Comparison of ENCODE assay signal across 8 mouse cellular contexts in the genomic region with DNA sequence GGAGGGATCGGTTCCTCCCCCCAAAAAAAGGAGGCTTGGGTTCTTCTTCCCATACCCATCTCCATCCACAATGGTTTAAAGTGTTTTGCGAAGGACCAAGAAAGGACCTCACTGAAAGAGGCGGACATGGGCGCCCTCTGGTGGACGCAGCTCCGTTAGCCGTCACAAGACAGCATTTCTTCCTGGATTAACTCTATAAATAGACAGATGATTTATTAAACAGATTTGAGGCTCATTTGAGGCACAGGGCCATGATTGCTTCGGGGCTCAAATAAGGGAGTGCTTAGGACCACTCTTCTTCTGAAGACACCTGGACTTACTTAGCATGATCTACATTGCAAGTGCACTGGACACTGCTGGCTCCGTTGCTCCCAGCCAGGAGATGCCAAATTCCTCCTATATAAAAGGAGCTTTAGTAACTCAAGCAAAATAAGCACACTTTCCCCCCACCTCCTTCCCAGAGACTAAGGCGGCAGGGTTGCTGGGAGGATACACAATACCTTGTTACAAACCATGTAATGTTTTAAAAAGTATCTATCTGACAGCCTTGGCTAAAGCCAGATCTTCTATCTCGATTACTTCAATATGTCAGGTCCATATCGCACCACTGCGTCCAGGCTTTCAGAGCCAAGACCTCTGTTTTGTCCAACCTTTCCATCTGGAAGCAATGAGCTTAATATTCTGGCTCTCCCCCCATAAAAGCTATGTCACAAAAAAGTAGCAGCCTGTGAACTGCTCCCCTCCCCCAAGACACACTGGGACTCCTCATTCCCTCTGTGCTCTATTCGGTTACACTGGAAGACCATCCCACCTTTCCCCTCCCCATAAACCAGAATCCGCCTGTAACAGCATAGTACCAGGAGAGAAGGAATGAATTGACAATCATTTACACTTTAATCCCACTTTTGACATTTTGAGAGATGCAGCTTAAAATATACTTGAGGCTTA. TPM values are rescaled to one million over a fixed set of nuclear protein-coding genes. Genes with fewer than 3 reads are reported as not detected.
DNase-seq lines count a peak whose midpoint lies in the region; ATAC-seq and TF ChIP-seq lines count a peak whose summit lies in the region.

No protein-coding gene starts in this region.

- WGBS in forebrain, postnatal 0 days: 28% methylated on average over 15 of the region's 15 CpGs
- WGBS in hindbrain, embryonic 14.5 days: 34% methylated on average over 15 of the region's 15 CpGs

- H3K79me2 ChIP-seq in MEL (ENCODE audit: control insufficient read depth, insufficient read depth, low read length, poor library complexity): no peaks in the 10 kb centered on the region

- no peaks in the 10 kb centered on the region for H3K9me3 ChIP-seq in MEL (replicated peaks; ENCODE audit: insufficient read depth, low read length)
- no peaks in the 10 kb centered on the region for H3K9me3 ChIP-seq in forebrain, postnatal 0 days (ENCODE audit: low read length)
- H3K9me3 ChIP-seq in hindbrain, embryonic 14.5 days (ENCODE audit: control insufficient read depth, low read length): no peaks in the 10 kb centered on the region

- peak; percentile 89 for TF ChIP-seq RAD21 in MEL (IDR thresholded peaks at IDR 0.05; ENCODE audit: low read depth, low read length)

- no peak overlapping the region for H3K9ac ChIP-seq in MEL (ENCODE audit: control insufficient read depth, low read depth, low read length, poor library complexity, severe bottlenecking)
- H3K9ac ChIP-seq in forebrain, postnatal 0 days: no peak overlapping the region
- no peak overlapping the region for H3K9ac ChIP-seq in hindbrain, embryonic 14.5 days

- no peaks in the 10 kb centered on the region for H3K4me1 ChIP-seq in MEL (ENCODE audit: control insufficient read depth in 1 of 2, insufficient read depth in 2 of 2, low read length in 2 of 2)
- no peaks in the 10 kb centered on the region for H3K4me1 ChIP-seq in forebrain, postnatal 0 days (ENCODE audit: insufficient read depth)
- H3K4me1 ChIP-seq in hindbrain, embryonic 14.5 days (replicated peaks; ENCODE audit: control insufficient read depth, insufficient read depth, low read length): no peaks in the 10 kb centered on the region

- peak; percentile 64 for DNase-seq in MEL (ENCODE audit: low read depth, low spot score)
- peak; percentile 58 for DNase-seq in cerebellum, adult 11 months
- DNase-seq in forebrain, postnatal 0 days: peak; percentile 88
- peak; percentile 92 for DNase-seq in hindbrain, embryonic 14.5 days (ENCODE audit: low spot score)
- DNase-seq in layer of hippocampus, postnatal 25 days (ENCODE audit: extremely low spot score in 1 of 2, low spot score in 1 of 2): peak; percentile 82 to 97
- DNase-seq in right cerebral cortex, postnatal 25 days: peak; percentile 69
- peak; percentile 77 to 81 for DNase-seq in urinary bladder, postnatal 36 days (ENCODE audit: low spot score in 2 of 2)

- peak; percentile 62 to 91 (median 85) for TF ChIP-seq CTCF in MEL (IDR thresholded peaks at IDR 0.05 in 2 of 3, conservative IDR thresholded peaks at IDR 0.05 in 1 of 3; ENCODE audit: control insufficient read depth in 1 of 3, insufficient read depth in 1 of 3, low read depth in 2 of 3, low read length in 3 of 3, poor library complexity in 1 of 3, severe bottlenecking in 1 of 3)
- peak; percentile 92 for TF ChIP-seq CTCF in forebrain, postnatal 0 days (IDR thresholded peaks at IDR 0.05; ENCODE audit: low read depth)

- TF ChIP-seq EP300 in MEL (IDR thresholded peaks at IDR 0.05; ENCODE audit: low read depth in 1 of 2, low read length in 2 of 2): no peak

- no peak overlapping the region for H3K27ac ChIP-seq in MEL (ENCODE audit: control insufficient read depth, low read depth, low read length)
- no peak overlapping the region for H3K27ac ChIP-seq in forebrain, postnatal 0 days (ENCODE audit: low read depth, low read length)
- no peak overlapping the region for H3K27ac ChIP-seq in hindbrain, embryonic 14.5 days

- no peak overlapping the region for H3K4me2 ChIP-seq in forebrain, postnatal 0 days (ENCODE audit: low read depth)
- no peak overlapping the region for H3K4me2 ChIP-seq in hindbrain, embryonic 14.5 days (replicated peaks)

- ATAC-seq in forebrain, postnatal 0 days: peak; percentile 86
- peak; percentile 76; the same call in 1 of the 2 replicates for ATAC-seq in hindbrain, embryonic 14.5 days (ENCODE audit: low FRiP score)
- ATAC-seq in megakaryocyte, adult 5-6 weeks (ENCODE audit: poor library complexity, severe bottlenecking): peak; percentile 59

- H3K36me3 ChIP-seq in MEL (ENCODE audit: control insufficient read depth in 1 of 2, insufficient read depth in 2 of 2, low read length in 2 of 2): no peaks in the 10 kb centered on the region
- no peaks in the 10 kb centered on the region for H3K36me3 ChIP-seq in forebrain, postnatal 0 days (ENCODE audit: insufficient read depth)
- no peaks in the 10 kb centered on the region for H3K36me3 ChIP-seq in hindbrain, embryonic 14.5 days (replicated peaks; ENCODE audit: control insufficient read depth, insufficient read depth)

- TF ChIP-seq POLR2A in MEL (IDR thresholded peaks at IDR 0.05; ENCODE audit: control insufficient read depth in 1 of 2, insufficient read depth in 1 of 2, low read depth in 1 of 2, low read length in 2 of 2, poor library complexity in 1 of 2): no peak

- H3K4me3 ChIP-seq in MEL (ENCODE audit: control insufficient read depth in 1 of 2, insufficient read depth in 1 of 2, low read depth in 2 of 2, low read length in 2 of 2): no peak overlapping the region
- no peak overlapping the region for H3K4me3 ChIP-seq in forebrain, postnatal 0 days (ENCODE audit: low read depth, low read length)
- no peak overlapping the region for H3K4me3 ChIP-seq in hindbrain, embryonic 14.5 days (replicated peaks; ENCODE audit: low read length)

- no peaks in the 10 kb centered on the region for H3K27me3 ChIP-seq in MEL (ENCODE audit: control insufficient read depth in 1 of 2, insufficient read depth in 2 of 2, low read length in 2 of 2)
- H3K27me3 ChIP-seq in forebrain, postnatal 0 days (ENCODE audit: insufficient read depth, low read length): 0 out of 2 replicates have a peak, but pooled peaks cover 3% of the 10 kb centered on the region
- 0 out of 2 replicates have a peak, but pooled peaks cover 7% of the 10 kb centered on the region for H3K27me3 ChIP-seq in hindbrain, embryonic 14.5 days (ENCODE audit: control insufficient read depth, insufficient read depth, low read length)

TF ChIP-seq in MEL, 35 proteins besides CTCF, POLR2A, EP300 and RAD21:
- peak; percentile 94 for TF ChIP-seq SMC3 (IDR thresholded peaks at IDR 0.05; ENCODE audit: low read depth, low read length)
- TF ChIP-seq ZC3H11A (IDR thresholded peaks at IDR 0.05; ENCODE audit: low read depth, low read length): peak; percentile 80
- TF ChIP-seq USF1 (IDR thresholded peaks at IDR 0.05; ENCODE audit: low read depth, low read length): no peak

RNA-seq across cellular contexts. Expression of a gene that starts 47.8 kb away (rescaled TPM):
- total RNA-seq in MEL (2012; rRNA removed): 10.9 and 11.0 TPM in 2 replicates
- polyA plus RNA-seq in MEL (2012; ENCODE audit: insufficient read depth in 1 of 2, insufficient read length in 2 of 2, low read depth in 1 of 2, low replicate concordance in 2 of 2, missing spikeins in 1 of 2): 10 to 100 TPM in 1 of 2 experiments, not detected in 1; 12.9 TPM
- 44.4 and 51.9 TPM in 2 replicates for total RNA-seq in forebrain, postnatal 0 days (2014; rRNA removed)
- polyA plus RNA-seq in forebrain, postnatal 0 days (2015; fragmentation: Nextera tagmentation; extraction: Ambion mirVana): 42.6 and 43.5 TPM in 2 replicates
- 43.5 and 46.8 TPM in 2 replicates for polyA plus RNA-seq in hindbrain, embryonic 14.5 days (2014; fragmentation: Nextera tagmentation; extraction: Ambion mirVana)
- total RNA-seq in layer of hippocampus, postnatal 25 days (2021): 10 to 100 TPM; 39.0 to 40.1 TPM
- total RNA-seq in megakaryocyte, adult 5-6 weeks (2015): 13.8 and 15.5 TPM in 2 replicates
- 7.1 and 8.5 TPM in 2 replicates for total RNA-seq in megakaryocyte, adult 5-6 weeks (2017)
